Mouse (Mus musculus): ENCODE results near the gene Smdt1.

- TF ChIP-seq POLR2A (IDR thresholded peaks at IDR 0.05; ENCODE audit: borderline replicate concordance, low read depth, low read length) (no peak), CTCF (IDR thresholded peaks at IDR 0.05; ENCODE audit: low read depth, low read length) (no peak)
Measured at GRCm38 (mm10) chr15:82341036-82341501, 2.3 kb downstream of the Smdt1 start.

All from bone marrow macrophage, adult 2 months (primary cell).